Mouse (Mus musculus): ENCODE measurements around the gene Gnpat. TPM values are rescaled to one million over a fixed set of nuclear protein-coding genes. Genes with fewer than 3 reads are reported as not detected.

Gnpat gene
- 38.5 TPM for polyA plus RNA-seq (2014; fragmentation: Illumina TruSeq; extraction: RNeasy Lipid Tissue Mini Kit (QIAGEN cat#74804); ENCODE audit: low read depth, low replicate concordance)

GRCm38 (mm10) chr8:124862321-124863162 lies at the start of gene Gnpat, which contains the start of gene 2810004N23Rik:
TSS of gene Gnpat (plus strand) at chr8:124863033.
TSS of gene 2810004N23Rik (minus strand) at chr8:124863120.

DNA sequence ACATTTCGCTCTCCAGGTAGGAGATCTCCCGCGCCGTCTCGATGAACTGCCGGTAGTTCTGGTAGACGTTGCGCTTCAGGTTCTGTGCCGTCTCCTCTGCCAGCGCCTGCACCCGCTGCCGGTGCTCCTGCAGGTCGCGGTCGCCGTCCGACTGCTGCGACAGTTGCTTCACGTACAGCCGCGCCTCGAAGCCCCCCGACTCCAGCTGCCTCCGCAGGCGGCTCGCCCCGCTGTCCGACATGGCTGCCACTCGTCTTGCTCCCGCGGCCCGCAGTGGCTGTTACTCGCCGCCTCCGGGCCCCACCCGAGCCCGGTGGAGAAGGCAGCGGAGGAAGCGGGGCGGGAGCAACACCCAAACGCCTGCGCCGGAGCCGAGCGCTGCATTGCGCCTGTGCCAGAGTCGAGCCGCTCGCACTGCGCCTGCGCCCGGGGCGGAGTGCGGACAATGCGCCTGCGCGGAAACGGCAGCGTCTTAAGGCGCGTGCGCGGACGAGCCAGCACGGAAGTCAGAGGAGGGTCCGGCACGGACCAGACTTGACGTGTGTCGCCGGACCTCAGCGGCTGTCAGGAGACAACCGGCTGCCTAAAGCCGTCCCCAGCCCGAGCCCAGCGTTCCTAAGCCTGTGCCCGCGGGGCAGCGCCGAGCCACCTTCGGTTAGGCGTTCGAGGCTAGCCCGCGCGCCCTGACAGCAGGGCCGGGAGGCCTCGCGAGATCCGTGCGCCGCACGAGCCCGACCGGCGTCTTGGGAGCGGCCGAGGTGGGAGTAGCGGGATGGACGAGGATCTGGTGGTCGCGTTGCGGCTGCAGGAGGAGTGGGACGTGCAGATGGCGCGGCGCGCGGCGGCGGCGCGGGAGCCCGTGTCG lies 34.8 kb downstream of the Gnpat start, which contains the start of the genes Exoc8 and Sprtn:
TSS of gene Exoc8 (minus strand) at position 320 of the 865 bp plus-strand sequence.
TSS of gene Sprtn (plus strand) at position 501 of the 865 bp plus-strand sequence.

Other genes with a start within 250 kb of the Gnpat start
- 4.1 TPM for gene 2310022B05Rik, start 199.7 kb upstream of the Gnpat start, polyA plus RNA-seq (2014; fragmentation: Illumina TruSeq; extraction: RNeasy Lipid Tissue Mini Kit (QIAGEN cat#74804); ENCODE audit: low read depth, low replicate concordance)
- 20.0 TPM for gene Ttc13, start 141.1 kb upstream of the Gnpat start, polyA plus RNA-seq (2014; fragmentation: Illumina TruSeq; extraction: RNeasy Lipid Tissue Mini Kit (QIAGEN cat#74804); ENCODE audit: low read depth, low replicate concordance)
- gene Arv1, start 140.9 kb upstream of the Gnpat start, polyA plus RNA-seq (2014; fragmentation: Illumina TruSeq; extraction: RNeasy Lipid Tissue Mini Kit (QIAGEN cat#74804); ENCODE audit: low read depth, low replicate concordance): 1.4 TPM
- 9.7 TPM for gene Fam89a, start 111.2 kb upstream of the Gnpat start, polyA plus RNA-seq (2014; fragmentation: Illumina TruSeq; extraction: RNeasy Lipid Tissue Mini Kit (QIAGEN cat#74804); ENCODE audit: low read depth, low replicate concordance)
- gene Trim67, start 69.9 kb upstream of the Gnpat start, polyA plus RNA-seq (2014; fragmentation: Illumina TruSeq; extraction: RNeasy Lipid Tissue Mini Kit (QIAGEN cat#74804); ENCODE audit: low read depth, low replicate concordance): not detected
- gene 2810004N23Rik, start 87 bp downstream of the Gnpat start, polyA plus RNA-seq (2014; fragmentation: Illumina TruSeq; extraction: RNeasy Lipid Tissue Mini Kit (QIAGEN cat#74804); ENCODE audit: low read depth, low replicate concordance): 27.9 TPM
- 5.0 TPM for gene Exoc8, start 34.7 kb downstream of the Gnpat start, polyA plus RNA-seq (2014; fragmentation: Illumina TruSeq; extraction: RNeasy Lipid Tissue Mini Kit (QIAGEN cat#74804); ENCODE audit: low read depth, low replicate concordance)
- gene Sprtn, start 34.9 kb downstream of the Gnpat start, polyA plus RNA-seq (2014; fragmentation: Illumina TruSeq; extraction: RNeasy Lipid Tissue Mini Kit (QIAGEN cat#74804); ENCODE audit: low read depth, low replicate concordance): 5.5 TPM
- 14.8 TPM for gene Egln1, start 86.3 kb downstream of the Gnpat start, polyA plus RNA-seq (2014; fragmentation: Illumina TruSeq; extraction: RNeasy Lipid Tissue Mini Kit (QIAGEN cat#74804); ENCODE audit: low read depth, low replicate concordance)
- 25.2 TPM for gene Tsnax, start 150.0 kb downstream of the Gnpat start, polyA plus RNA-seq (2014; fragmentation: Illumina TruSeq; extraction: RNeasy Lipid Tissue Mini Kit (QIAGEN cat#74804); ENCODE audit: low read depth, low replicate concordance)
- not detected for gene Disc1, start 191.2 kb downstream of the Gnpat start, polyA plus RNA-seq (2014; fragmentation: Illumina TruSeq; extraction: RNeasy Lipid Tissue Mini Kit (QIAGEN cat#74804); ENCODE audit: low read depth, low replicate concordance)

Measured in liver, adult 10 weeks (tissue).